Mouse (Mus musculus) CD4-positive, CD25-positive, alpha-beta regulatory T cell, adult 2 months (primary cell): ENCODE measurements around the gene Tob2.
A peak's percentile ranks its signal among the peaks of the same experiment; 100 is the strongest.

Experiments used
- DNase-seq: peaks from one replicate; pipeline ENCODE4 v3.0.0-alpha.2; 2012; ENCODE audit warnings: low read depth, low spot score

The Tob2 gene

GRCm38 (mm10) chr15:81858517-81859329 is at the start of gene Tob2:
TSS of gene Tob2 (minus strand) at chr15:81858796.
- DNase-seq: peak; percentile 78

GRCm38 (mm10) chr15:81907953-81908352 is 49.4 kb upstream of the Tob2 start:
- DNase-seq: no peak

DNA sequence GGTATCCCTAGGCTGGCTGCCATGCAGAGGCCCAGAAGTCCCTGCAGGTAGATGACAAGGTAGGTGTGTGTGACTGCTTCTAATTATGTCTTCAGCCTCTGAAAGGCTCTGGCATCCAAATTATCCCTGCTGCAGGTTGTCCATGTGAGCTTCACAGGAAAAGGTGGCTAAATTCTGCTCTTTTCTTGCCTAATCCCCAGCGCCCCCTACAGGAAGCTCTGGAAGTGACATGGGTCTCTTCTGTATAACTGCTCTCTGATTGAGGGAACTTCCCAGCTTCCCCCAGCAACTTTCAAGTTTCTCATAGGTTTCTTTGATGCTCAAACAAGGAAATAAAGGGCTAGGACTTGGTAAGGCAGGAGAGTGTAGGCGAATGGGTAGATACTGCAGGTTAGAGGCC is 46.3 kb upstream of the Tob2 start:
- peak; percentile 83 for DNase-seq

GRCm38 (mm10) chr15:81898751-81899150 is 40.2 kb upstream of the Tob2 start:
- no peak for DNase-seq

- DNase-seq: no peak
These were observed 39.1 kb upstream of the Tob2 start for GRCm38 (mm10) chr15:81897607-81898285.

GRCm38 (mm10) chr15:81896407-81896806 is 37.8 kb upstream of the Tob2 start:
- no peak for DNase-seq

GRCm38 (mm10) chr15:81894002-81894401 is 35.4 kb upstream of the Tob2 start:
- DNase-seq: no peak

- DNase-seq: no peak
These were observed 33.4 kb upstream of the Tob2 start for GRCm38 (mm10) chr15:81891822-81892580.

DNA sequence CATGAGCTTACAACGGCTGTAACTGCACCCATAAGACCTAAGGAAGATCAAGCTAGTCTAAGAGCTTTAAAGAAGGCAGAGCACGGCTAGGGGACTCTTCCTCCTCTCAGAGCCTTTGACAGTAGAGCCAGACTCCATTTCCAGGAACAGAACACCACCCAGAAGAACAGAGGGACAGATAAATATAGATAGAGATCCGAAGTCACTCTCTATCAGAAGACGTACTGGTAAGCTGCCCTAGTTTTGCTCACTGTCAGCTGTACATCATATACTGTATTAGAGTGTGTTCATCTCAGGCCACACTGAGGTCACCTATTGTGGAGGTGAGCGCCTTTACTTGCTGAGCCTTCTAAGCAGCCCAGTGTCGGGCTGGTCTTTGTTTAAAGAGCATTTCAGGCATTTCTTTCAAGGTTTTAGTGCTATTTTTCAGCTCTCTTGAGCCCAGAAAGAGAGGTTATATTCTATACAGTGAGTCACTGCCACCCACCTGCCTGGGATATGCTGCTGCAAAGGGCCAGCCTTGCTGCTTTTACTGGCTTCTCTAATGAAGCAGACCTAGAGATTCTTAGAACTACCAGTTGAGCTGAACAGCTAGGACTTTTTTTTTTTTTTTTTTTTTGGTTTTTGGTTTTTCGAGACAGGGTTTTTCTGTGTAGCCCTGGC is 32.7 kb upstream of the Tob2 start:
- no peak for DNase-seq

GRCm38 (mm10) chr15:81889175-81889574 is 30.6 kb upstream of the Tob2 start:
- no peak for DNase-seq

- no peak for DNase-seq
These were observed 28.4 kb upstream of the Tob2 start for GRCm38 (mm10) chr15:81886795-81887550.

- DNase-seq: no peak
These were observed 26.9 kb upstream of the Tob2 start for GRCm38 (mm10) chr15:81885418-81885934.

- no peak for DNase-seq
These were observed 23.8 kb upstream of the Tob2 start for GRCm38 (mm10) chr15:81882348-81882747.

DNA sequence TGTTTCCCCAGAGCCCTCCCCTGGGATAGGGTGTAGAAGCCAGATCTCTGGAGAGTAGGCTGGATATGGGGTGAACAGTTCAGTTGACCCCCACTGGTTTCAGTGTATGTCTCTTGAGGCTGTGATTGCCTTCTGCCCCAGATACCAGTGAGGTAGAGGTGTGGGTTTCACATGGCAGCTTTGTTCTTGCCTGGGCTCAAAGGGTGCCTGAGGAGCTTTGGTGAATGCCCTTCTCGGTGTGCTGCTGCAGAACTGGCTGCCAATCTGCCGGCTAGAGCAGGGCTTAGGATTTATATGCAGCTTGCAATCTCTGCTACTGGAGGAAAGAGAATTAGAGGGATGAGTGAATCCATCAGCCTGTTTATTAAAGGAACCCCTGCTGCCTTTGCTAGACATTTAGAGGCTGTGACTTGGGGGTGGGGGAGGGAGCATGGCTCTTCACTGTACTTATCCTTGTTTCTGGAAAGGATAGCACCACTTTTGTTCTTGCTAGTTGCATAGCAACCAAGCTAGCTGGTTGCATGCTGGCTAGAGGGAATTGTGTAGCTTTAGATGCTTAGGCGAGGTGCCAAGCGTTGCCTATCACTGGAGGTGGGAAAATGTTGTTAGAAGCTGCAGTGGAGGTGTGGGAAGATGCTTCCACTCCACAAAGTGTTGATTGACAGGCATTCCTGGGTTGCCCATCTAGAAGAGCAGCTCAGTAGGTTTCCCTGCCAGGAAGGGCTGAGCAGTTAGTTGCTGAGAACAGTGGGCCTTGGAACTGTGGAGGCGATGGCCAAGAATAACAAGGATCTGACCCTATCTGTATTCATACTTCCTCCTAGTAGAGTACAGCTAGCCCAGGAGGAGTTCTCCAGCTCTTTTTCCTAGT is 21.2 kb upstream of the Tob2 start:
- DNase-seq: no peak

- DNase-seq: peak; percentile 99
These were observed 13.9 kb upstream of the Tob2 start, which contains the start of gene Aco2 for GRCm38 (mm10) chr15:81872262-81873136. TSS of gene Aco2 (plus strand) at chr15:81872309.

DNA sequence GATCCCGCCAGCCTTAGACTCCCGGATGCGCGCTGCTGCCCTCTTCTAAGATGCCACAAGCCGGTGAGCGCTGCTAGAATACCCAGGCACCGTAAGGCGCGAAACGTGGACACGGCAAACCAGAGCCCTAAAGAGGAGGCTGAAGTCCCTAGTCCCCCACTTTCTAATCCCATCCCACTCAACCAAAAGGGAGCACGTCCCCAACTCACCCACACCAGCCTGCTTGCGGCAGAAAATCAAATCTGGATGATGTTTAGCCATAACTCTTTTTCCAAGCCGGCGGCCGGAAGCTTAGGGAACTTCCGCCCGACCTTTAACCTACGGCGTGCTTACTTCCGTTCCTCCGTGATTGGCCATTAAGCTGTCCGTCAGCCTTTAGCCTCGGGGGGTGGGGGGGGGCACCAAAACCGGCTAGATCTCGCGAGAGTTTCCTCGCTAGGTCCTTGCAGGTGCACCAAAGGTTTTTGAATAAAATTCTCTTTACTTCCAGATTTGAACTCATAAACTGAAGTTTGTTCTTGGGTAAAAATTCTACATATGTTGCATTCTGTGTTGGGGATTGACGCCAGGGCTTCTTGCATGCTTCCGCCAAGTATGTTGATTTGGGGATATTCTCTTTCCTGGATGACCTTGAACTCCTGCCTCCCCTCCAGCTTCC is 13.1 kb upstream of the Tob2 start, which contains the start of gene Phf5a:
Gene Phf5a, minus strand, starts transcription at position 308 of the 658 bp plus-strand sequence.
- peak; percentile 97 for DNase-seq

GRCm38 (mm10) chr15:81869985-81870384 is 11.4 kb upstream of the Tob2 start:
- no peak for DNase-seq

GRCm38 (mm10) chr15:81864238-81864637 is 5.6 kb upstream of the Tob2 start:
- DNase-seq: no peak
